Mouse (Mus musculus) ovary, adult 2 months (tissue): ENCODE data around the gene Gm21190. TPM values are rescaled to one million over a fixed set of nuclear protein-coding genes. Genes with fewer than 3 reads are reported as not detected.

Source experiments
- polyA plus RNA-seq: library from polyadenylated mRNA; depleted of rRNA; stranded (reverse); fragments of >200 nt; gene quantifications from 2 replicates; pipeline ENCODE4 v1.2.3, GENCODE M21; 2012; rRNA removed

Gm21190 gene
- polyA plus RNA-seq, result 0.27 and 0.35 TPM in 2 replicates

DNA sequence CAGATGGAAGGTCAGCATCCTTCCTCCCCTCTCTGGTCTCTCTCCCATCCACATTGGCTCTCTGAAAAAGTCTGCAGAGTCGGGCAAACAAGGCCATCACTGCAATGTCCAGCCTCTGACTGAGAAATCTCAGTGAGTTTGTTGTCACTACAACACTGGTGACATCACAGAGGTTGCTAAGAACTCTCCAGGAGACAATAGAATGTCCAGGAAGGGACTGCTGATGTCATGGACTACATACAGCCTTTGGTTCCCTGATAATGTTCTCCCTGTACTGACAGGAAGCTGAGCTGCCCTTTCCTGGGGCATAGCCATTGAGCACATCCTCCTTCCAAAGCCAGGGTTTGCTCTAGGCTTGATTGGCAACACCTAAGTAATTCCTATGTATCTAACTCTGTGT, at the start of gene Gm21190:
Gene Gm21190 (minus strand): TSS at position 101 of the 400 bp plus-strand sequence.

DNA sequence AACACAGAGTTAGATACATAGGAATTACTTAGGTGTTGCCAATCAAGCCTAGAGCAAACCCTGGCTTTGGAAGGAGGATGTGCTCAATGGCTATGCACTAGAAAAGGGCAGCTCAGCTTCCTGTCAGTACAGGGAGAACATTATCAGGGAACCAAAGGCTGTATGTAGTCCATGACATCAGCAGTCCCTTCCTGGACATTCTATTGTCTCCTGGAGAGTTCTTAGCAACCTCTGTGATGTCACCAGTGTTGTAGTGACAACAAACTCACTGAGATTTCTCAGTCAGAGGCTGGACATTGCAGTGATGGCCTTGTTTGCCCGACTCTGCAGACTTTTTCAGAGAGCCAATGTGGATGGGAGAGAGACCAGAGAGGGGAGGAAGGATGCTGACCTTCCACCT, 48.0 kb upstream of the Gm21190 start, which contains the start of gene Gm21083:
Gene Gm21083 (plus strand): TSS at position 301 of the 400 bp plus-strand sequence.

DNA sequence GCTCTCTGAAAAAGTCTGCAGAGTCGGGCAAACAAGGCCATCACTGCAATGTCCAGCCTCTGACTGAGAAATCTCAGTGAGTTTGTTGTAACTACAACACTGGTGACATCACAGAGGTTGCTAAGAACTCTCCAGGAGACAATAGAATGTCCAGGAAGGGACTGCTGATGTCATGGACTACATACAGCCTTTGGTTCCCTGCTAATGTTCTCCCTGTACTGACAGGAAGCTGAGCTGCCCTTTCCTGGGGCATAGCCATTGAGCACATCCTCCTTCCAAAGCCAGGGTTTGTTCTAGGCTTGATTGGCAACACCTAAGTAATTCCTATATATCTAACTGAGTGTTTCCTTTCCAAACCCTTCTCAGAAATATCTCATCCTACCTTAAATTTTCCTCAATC, 52.6 kb downstream of the Gm21190 start, which contains the start of gene Gm21149:
Gene Gm21149 (minus strand): TSS at position 101 of the 400 bp plus-strand sequence.

Other genes starting within 250 kb of the Gm21190 start
- 0.63 and 1.1 TPM in 2 replicates for gene Gm21149, start 52.7 kb downstream of the Gm21190 start, polyA plus RNA-seq
- 0.14 TPM in 1 of 2 replicates, not detected in the other for gene Gm21083, start 48.1 kb upstream of the Gm21190 start, polyA plus RNA-seq
- not detected in 2 replicates for gene Speer4d, start 89.8 kb upstream of the Gm21190 start, polyA plus RNA-seq
- not detected in 2 replicates for gene 4930572O03Rik, start 127.8 kb upstream of the Gm21190 start, polyA plus RNA-seq
- gene Speer4c, start 185.0 kb upstream of the Gm21190 start, polyA plus RNA-seq, result 0.54 and 0.68 TPM in 2 replicates